Mouse (Mus musculus) limb, embryonic 11.5 days (tissue): Measurements from ENCODE around the gene Fam199x. TPM values are rescaled to one million over a fixed set of nuclear protein-coding genes. Genes with fewer than 3 reads are reported as not detected.
A peak's percentile ranks its signal among the peaks of the same experiment; 100 is the strongest.

Experiments used
- ATAC-seq: fragments of 200-750 bp; cut with Nextera tagmentation; 2 replicates; pipeline ENCODE4 v1.8.0; 2017; ENCODE audit warnings: low read depth; ENCODE audit not compliant: insufficient number of reproducible peaks, low FRiP score, low TSS enrichment
- DNase-seq: peaks from one replicate; pipeline ENCODE4 v3.0.0-alpha.2; 2015; ENCODE audit warnings: low spot score
- H3K27ac ChIP-seq: fragments of 300-500 bp; sonication (generic); replicated peaks from 2 replicates; pipeline ENCODE4 v1.5.1; 2014; ENCODE audit warnings: low read depth, mild to moderate bottlenecking, low read length
- H3K27me3 ChIP-seq: fragments of 300-500 bp; sonication (generic); 2 replicates; pipeline ENCODE4 v1.6.1; 2014; ENCODE audit warnings: mild to moderate bottlenecking, low read length, mixed read lengths; ENCODE audit not compliant: control insufficient read depth, insufficient read depth
- H3K36me3 ChIP-seq: fragments of 300-500 bp; sonication (generic); 2 replicates; pipeline ENCODE4 v1.6.1; 2014; ENCODE audit warnings: mild to moderate bottlenecking, low read length, moderate library complexity, mixed read lengths; ENCODE audit not compliant: control insufficient read depth, insufficient read depth
- H3K4me1 ChIP-seq: fragments of 300-500 bp; sonication (generic); 2 replicates; pipeline ENCODE4 v1.6.1; 2014; ENCODE audit warnings: low read length, mixed read lengths; ENCODE audit not compliant: control insufficient read depth, insufficient read depth
- H3K4me2 ChIP-seq: fragments of 300-500 bp; sonication (generic); 2 replicates; pipeline ENCODE4 v1.6.1; 2014; ENCODE audit warnings: low read depth, mild to moderate bottlenecking, moderate library complexity; ENCODE audit not compliant: severe bottlenecking
- H3K4me3 ChIP-seq: fragments of 300-500 bp; sonication (generic); 2 replicates; pipeline ENCODE4 v1.5.1; 2014; ENCODE audit warnings: low read depth, low read length
- H3K9ac ChIP-seq: fragments of 300-500 bp; sonication (generic); 2 replicates; pipeline ENCODE4 v1.6.1; 2014; ENCODE audit warnings: mild to moderate bottlenecking, low read length
- H3K9me3 ChIP-seq: fragments of 300-500 bp; sonication (generic); 2 replicates; pipeline ENCODE4 v1.6.1; 2016; ENCODE audit warnings: low read length; ENCODE audit not compliant: control insufficient read depth
- WGBS: fragments of 180-500 bp; shearing (Covaris S2); extraction: QIAGEN DNeasy Blood & Tissue Kit; methylation state at CpG from one replicate; pipeline ENCODE4 v1.1.7; 2014; 5-methylcytosine and 5-hydroxymethylcytosine counted together
- polyA plus RNA-seq: library from polyadenylated mRNA; unstranded; fragments of >200 nt; fragmentation: Nextera tagmentation; extraction: Ambion mirVana; gene quantifications from 2 replicates; pipeline ENCODE4 v1.2.1, GENCODE M21; 2014

Fam199x gene
- polyA plus RNA-seq, 1 experiment from 2014 or later: 18.6 TPM

GRCm38 (mm10) chrX:137121718-137122117 is 72.3 kb downstream of the Fam199x start, which contains the start of gene Esx1:
Esx1 (minus strand) TSS chrX:137122083.
- Histone ChIP-seq H3K4me2 (0 out of 2 replicates have a peak within 1 kb of the TSS, but pooled peaks have one; percentile 10), H3K27me3 (peaks cover 57% of the 10 kb centered on the region), H3K9me3 (no peaks in the 10 kb centered on the region), H3K4me1 (no peaks in the 10 kb centered on the region), H3K9ac (no peak within 1 kb of the TSS), H3K36me3 (no peaks in the 10 kb centered on the region), H3K27ac (no peak within 1 kb of the TSS), H3K4me3 (no peak within 1 kb of the TSS)
- WGBS: 13% methylated on average over 20 of the region's 21 CpGs
- DNase-seq: peak; percentile 29
- no peak for ATAC-seq

GRCm38 (mm10) chrX:137127542-137127941 is 78.1 kb downstream of the Fam199x start:
- WGBS: 14% methylated on average over 17 of the region's 17 CpGs
- Histone ChIP-seq H3K27ac (no peak overlapping the region), H3K4me2 (no peak overlapping the region), H3K4me1 (no peaks in the 10 kb centered on the region), H3K27me3 (peaks cover 24% of the 10 kb centered on the region), H3K9me3 (no peaks in the 10 kb centered on the region), H3K9ac (no peak overlapping the region), H3K4me3 (no peak overlapping the region), H3K36me3 (no peaks in the 10 kb centered on the region)
- 0 out of 2 replicates have a peak, but pooled peaks have one; percentile 31 for ATAC-seq
- DNase-seq: no peak

Other genes with a start within 250 kb of the Fam199x start
- 4.9 and 5.0 TPM in 2 replicates for gene Plp1, start 226.9 kb upstream of the Fam199x start, polyA plus RNA-seq
- 0.12 and 0.51 TPM in 2 replicates for gene Rab9b, start 180.8 kb upstream of the Fam199x start, polyA plus RNA-seq
- gene H2bfm, start 122.3 kb upstream of the Fam199x start, polyA plus RNA-seq: not detected in 2 replicates
- 65.5 and 66.3 TPM in 2 replicates for gene Tmsb15b2, start 74.1 kb upstream of the Fam199x start, polyA plus RNA-seq
- 6.1 and 8.1 TPM in 2 replicates for gene Tmsb15l, start 72.7 kb upstream of the Fam199x start, polyA plus RNA-seq
- gene Tmsb15b1, start 72.7 kb upstream of the Fam199x start, polyA plus RNA-seq: 21.1 and 24.1 TPM in 2 replicates
- gene Zcchc18, start 56.4 kb upstream of the Fam199x start, polyA plus RNA-seq: 43.4 and 45.2 TPM in 2 replicates
- gene Slc25a53, start 11.3 kb upstream of the Fam199x start, polyA plus RNA-seq: 12.7 TPM in 2 replicates
- not detected in 2 replicates for gene Esx1, start 72.5 kb downstream of the Fam199x start, polyA plus RNA-seq